Mouse (Mus musculus) hematopoietic stem cell, adult 5-6 weeks (primary cell): Measurements from ENCODE around the gene Kdm5a. TPM values are rescaled to one million over a fixed set of nuclear protein-coding genes. Genes with fewer than 3 reads are reported as not detected.

ENCODE experiments used
- ATAC-seq, 2 experiments: fragments of 125-278 bp in 1 of 2; replicated peaks in 1 of 2; 2 replicates each; pipeline ENCODE4 v1.8.0; 2016 to 2017; ENCODE audit warnings: inconsistent platforms in 2 of 2, mild to moderate bottlenecking in 2 of 2, moderate number of reproducible peaks in 2 of 2, low read depth in 1 of 2, moderate TSS enrichment in 1 of 2; ENCODE audit not compliant: low FRiP score in 2 of 2, poor library complexity in 2 of 2, severe bottlenecking in 2 of 2, insufficient read depth in 1 of 2, low TSS enrichment in 1 of 2
- total RNA-seq: library from RNA; stranded (forward); fragments of 172-1452, 232-1000 nt; gene quantifications from 2 replicates; pipeline ENCODE4 v1.2.3, GENCODE M21; 2017

The Kdm5a gene
- 186 and 233 TPM in 2 replicates for total RNA-seq

GRCm38 (mm10) chr6:120363688-120364522, at the start of gene Kdm5a, which contains the start of gene Ccdc77:
Gene Kdm5a (plus strand): TSS chr6:120364124.
Gene Ccdc77 (minus strand): TSS chr6:120364374.
- ATAC-seq = peak; percentile 95 to 96

DNA sequence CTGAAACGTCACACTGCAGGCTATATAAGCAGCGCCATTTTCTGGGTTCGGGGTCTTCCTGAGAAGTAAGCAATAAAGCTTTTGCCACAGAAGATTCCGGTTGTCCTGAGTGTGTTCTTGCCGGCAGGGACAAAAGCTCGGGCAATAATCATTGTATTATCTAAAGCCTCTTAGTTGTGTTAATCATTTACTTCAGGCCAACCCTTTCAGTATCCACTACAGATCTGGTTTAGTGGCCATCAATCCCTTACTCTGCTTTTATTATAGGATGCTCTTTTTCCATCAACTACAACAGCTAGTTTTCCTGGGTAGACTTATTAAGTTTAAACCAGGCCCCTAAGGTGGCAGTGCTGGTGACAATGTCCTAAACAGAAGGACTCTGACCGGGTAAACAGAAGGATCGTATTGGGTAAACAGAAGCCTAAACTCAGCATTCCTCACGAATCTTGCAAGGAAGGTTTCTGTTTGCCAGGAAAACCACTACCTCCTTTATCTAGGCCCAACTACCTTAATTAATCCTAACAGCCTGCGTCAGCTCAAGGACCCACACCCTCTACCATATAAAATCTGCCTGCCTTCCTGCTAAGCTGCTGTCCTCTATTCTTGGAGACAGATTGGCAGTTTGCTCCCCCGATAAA, 45.5 kb upstream of the Kdm5a start:
- no peak for ATAC-seq

- ATAC-seq = no peak
Observed at GRCm38 (mm10) chr6:120319129-120319528, 44.8 kb upstream of the Kdm5a start.

GRCm38 (mm10) chr6:120320369-120320768, 43.6 kb upstream of the Kdm5a start:
- no peak for ATAC-seq

DNA sequence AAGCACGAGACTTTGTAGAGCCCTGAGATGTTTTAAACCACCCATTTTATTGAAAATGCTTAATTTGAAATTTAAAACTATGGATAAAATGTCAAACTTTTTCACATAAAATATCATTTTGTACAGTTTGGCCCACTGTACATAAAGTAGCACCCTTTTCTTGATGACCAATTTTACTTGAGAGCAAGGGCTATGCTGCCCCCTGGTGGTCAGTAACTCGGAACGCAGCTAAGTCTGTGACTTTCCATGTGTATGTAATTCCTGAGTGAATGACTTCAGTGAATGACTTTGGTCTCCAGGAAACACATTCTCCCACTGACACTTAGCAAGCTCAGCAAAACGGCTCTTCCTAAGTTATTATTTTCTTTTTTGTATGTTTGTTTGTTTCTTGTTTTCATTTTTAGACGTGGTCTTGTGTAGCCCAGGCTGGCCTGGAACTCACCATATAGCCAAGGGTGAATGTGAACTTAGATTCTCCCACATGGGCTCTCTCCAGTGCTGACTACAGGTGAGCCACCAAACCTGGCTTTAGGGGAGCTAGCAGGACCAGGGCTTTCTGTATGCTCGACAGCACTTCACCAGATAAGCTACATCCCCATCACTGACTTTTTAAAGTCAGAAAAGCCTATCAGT, 39.5 kb upstream of the Kdm5a start:
- ATAC-seq = peak; percentile 49 to 68; a peak in 1 of 4 replicates

DNA sequence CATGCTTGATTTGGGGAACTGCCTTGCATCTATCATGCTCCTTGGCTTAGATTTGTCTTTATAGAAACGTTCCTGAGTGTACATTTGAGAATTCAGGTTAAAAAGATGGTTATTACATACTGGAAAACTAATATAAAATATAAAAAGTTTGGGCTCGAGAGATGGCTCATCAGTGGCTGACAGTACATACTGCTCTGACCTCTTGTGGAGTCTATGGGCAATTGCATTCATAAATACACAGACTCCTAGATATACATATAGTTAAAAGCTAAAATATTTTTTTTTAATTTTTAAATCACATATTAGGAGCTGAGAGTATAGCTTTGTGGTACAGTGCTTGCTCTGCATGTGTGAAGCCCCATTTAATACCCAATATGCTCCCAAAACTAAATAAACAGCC, 31.6 kb upstream of the Kdm5a start:
- ATAC-seq = no peak

GRCm38 (mm10) chr6:120343992-120344391, 19.9 kb upstream of the Kdm5a start:
- no peak for ATAC-seq

GRCm38 (mm10) chr6:120349018-120349417, 14.9 kb upstream of the Kdm5a start:
- no peak for ATAC-seq

DNA sequence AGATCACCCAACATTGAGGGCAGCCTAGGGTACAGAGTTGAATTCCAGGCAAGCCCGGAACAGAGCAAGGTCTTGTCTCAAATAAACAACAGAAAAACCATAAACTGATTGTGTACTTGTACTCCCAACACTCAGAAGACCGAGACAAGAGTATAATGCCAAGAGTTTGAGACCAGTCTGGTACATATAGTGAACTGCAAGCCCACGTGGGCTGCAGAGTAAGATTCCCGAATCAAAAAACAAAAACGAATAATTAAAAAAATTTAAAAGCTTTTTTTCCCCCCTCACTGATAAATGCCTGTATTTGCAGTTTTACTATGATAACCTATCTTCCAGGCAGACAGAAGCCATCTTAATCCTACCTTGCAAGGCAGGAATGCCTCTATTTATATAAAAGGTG, 7.4 kb upstream of the Kdm5a start:
- no peak for ATAC-seq

DNA sequence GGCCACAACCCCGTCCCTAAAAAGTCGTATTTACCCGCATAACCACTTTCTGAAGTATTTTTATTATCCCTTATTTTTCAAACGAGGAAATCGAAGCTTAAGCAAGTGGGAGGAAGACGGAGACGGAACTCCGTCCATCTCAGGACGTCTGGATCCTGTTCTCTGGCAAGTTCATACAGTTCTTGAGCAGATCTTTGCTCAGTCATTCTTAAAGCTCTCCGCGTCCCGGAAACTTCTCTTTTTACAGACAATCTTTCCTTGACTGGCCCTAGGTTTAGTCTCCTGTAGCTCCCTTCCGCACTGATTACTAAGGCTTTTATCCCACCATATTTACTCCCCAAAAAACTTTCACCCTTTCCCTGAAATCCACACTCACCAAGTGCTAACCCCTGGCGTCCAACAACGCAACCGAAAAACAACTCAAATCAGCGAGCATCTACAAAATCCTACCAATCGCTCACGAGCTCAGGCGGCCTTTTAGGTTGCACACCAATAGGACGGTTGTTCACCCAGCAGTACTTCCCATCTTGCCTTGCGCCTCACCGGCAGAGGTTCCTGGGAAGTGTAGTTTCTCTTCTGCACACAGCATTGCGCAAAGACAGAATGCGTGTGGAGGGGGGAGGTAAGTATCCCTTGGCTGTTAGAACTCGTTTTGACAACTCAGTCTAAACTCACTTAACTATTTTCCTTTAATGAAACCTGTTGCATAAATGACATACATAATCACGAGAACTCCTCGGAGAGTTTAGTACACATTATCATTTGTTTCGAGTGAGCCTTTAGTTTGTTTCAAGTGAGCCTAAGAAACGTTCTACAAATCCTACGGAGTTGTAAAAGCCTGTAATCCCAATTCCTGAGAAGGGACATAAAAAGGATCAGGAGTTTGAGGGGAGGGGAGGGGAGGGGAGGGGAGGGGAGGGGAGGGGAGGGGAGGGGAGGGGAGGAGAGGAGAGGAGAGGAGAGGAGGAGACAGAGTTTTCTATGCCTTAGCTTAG, 6.7 kb upstream of the Kdm5a start:
- ATAC-seq = peak; percentile 100

GRCm38 (mm10) chr6:120362124-120362523, 1.8 kb upstream of the Kdm5a start:
- ATAC-seq = no peak

- ATAC-seq = no peak
Observed at GRCm38 (mm10) chr6:120362774-120363687, 893 bp upstream of the Kdm5a start.

DNA sequence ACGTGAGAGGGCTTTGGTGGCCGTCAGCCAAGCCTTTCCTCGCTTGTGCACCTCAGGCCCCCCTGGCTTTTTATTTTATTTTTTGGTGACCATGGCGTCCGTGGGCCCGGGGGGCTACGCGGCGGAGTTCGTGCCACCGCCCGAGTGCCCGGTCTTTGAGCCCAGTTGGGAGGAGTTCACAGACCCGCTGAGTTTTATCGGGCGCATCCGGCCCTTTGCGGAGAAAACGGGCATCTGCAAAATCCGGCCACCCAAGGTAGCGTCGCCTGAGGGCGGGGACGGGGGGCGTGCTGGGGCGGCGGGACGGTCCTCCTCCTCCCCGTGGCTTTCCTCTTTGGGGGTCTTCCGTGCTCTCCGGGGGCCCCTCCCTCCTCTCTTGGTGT, 590 bp downstream of the Kdm5a start:
- ATAC-seq = no peak

- ATAC-seq = no peak
Observed at GRCm38 (mm10) chr6:120365051-120365450, 1.1 kb downstream of the Kdm5a start.

DNA sequence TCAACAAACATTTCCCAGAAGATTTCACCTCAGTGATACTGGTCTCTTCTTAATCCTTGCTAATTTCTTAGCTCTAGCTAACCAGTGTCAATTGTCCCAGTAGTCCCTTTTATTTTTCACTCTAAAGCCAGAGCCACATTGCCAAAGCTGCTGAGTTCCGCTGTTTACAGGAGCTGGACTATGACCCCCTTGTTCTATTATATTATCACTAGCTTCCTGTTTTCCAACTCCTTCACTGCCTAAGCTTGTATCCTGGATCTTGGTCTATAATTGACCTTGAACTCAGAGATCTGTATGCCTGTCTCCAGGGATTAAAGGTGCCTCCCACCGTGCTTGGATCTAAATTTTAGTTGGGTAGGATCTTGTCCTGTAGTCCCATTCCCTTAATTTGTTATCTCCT, 12.8 kb downstream of the Kdm5a start:
- no peak for ATAC-seq

GRCm38 (mm10) chr6:120390054-120390453, 26.1 kb downstream of the Kdm5a start:
- no peak for ATAC-seq
